Mouse (Mus musculus) midbrain, embryonic 12.5 days (tissue): ENCODE results near the gene Trappc13. TPM values are rescaled to one million over a fixed set of nuclear protein-coding genes. Genes with fewer than 3 reads are reported as not detected.

ENCODE experiments used
- ATAC-seq: fragments of 200-750 bp; cut with Nextera tagmentation; 2 replicates; pipeline ENCODE4 v1.8.0; 2017; ENCODE audit warnings: low read depth, moderate TSS enrichment, moderate library complexity; ENCODE audit not compliant: low FRiP score
- H3K27ac ChIP-seq: fragments of 300-500 bp; sonication (generic); replicated peaks from 2 replicates; pipeline ENCODE4 v1.5.1; 2016; ENCODE audit warnings: mild to moderate bottlenecking
- H3K27me3 ChIP-seq: fragments of 300-500 bp; sonication (generic); 2 replicates; pipeline ENCODE4 v1.6.1; 2016; ENCODE audit warnings: mild to moderate bottlenecking
- H3K36me3 ChIP-seq: fragments of 300-500 bp; sonication (generic); 2 replicates; pipeline ENCODE4 v1.6.1; 2016
- H3K4me1 ChIP-seq: fragments of 300-500 bp; sonication (generic); 2 replicates; pipeline ENCODE4 v1.6.1; 2016
- H3K4me2 ChIP-seq: fragments of 300-500 bp; sonication (generic); replicated peaks from 2 replicates; pipeline ENCODE4 v1.6.1; 2016; ENCODE audit warnings: mild to moderate bottlenecking, moderate library complexity
- H3K4me3 ChIP-seq: fragments of 300-500 bp; sonication (generic); 2 replicates; pipeline ENCODE4 v1.5.1; 2016; ENCODE audit warnings: mild to moderate bottlenecking
- H3K9ac ChIP-seq: fragments of 300-500 bp; sonication (generic); replicated peaks from 2 replicates; pipeline ENCODE4 v1.6.1; 2016; ENCODE audit warnings: mild to moderate bottlenecking, moderate library complexity
- H3K9me3 ChIP-seq: fragments of 300-500 bp; sonication (generic); 2 replicates; pipeline ENCODE4 v1.6.1; 2016; ENCODE audit warnings: mild to moderate bottlenecking
- WGBS: fragments of 180-500 bp; shearing (Covaris S2); methylation state at CpG from one replicate; pipeline ENCODE4 v1.1.7; 2016; 5-methylcytosine and 5-hydroxymethylcytosine counted together
- polyA plus RNA-seq: library from polyadenylated mRNA; unstranded; fragments of >200 nt; fragmentation: Nextera tagmentation; extraction: Ambion mirVana; gene quantifications from 2 replicates; pipeline ENCODE4 v1.2.1, GENCODE M21; 2016

Trappc13 gene
- polyA plus RNA-seq, 1 experiment from 2014 or later = 78.4 TPM

- no peak for ATAC-seq
- H3K27ac ChIP-seq = peak overlapping the region; percentile 80; the same call in 1 of the 2 replicates
- H3K9ac ChIP-seq = peak overlapping the region; percentile 81
- peak overlapping the region; percentile 80 for H3K4me3 ChIP-seq
- WGBS = 39% methylated on average over 7 of the region's 7 CpGs
- peaks cover 15% of the 10 kb centered on the region; the same call in 1 of the 2 replicates for H3K4me1 ChIP-seq
- H3K9me3 ChIP-seq = no peaks in the 10 kb centered on the region
- no peaks in the 10 kb centered on the region for H3K27me3 ChIP-seq
- peaks cover 11% of the 10 kb centered on the region; the same call in 1 of the 2 replicates for H3K36me3 ChIP-seq
- peak overlapping the region; percentile 96 for H3K4me2 ChIP-seq
Measured at GRCm38 (mm10) chr13:104110526-104110925, 67.7 kb downstream of the Trappc13 start.

DNA sequence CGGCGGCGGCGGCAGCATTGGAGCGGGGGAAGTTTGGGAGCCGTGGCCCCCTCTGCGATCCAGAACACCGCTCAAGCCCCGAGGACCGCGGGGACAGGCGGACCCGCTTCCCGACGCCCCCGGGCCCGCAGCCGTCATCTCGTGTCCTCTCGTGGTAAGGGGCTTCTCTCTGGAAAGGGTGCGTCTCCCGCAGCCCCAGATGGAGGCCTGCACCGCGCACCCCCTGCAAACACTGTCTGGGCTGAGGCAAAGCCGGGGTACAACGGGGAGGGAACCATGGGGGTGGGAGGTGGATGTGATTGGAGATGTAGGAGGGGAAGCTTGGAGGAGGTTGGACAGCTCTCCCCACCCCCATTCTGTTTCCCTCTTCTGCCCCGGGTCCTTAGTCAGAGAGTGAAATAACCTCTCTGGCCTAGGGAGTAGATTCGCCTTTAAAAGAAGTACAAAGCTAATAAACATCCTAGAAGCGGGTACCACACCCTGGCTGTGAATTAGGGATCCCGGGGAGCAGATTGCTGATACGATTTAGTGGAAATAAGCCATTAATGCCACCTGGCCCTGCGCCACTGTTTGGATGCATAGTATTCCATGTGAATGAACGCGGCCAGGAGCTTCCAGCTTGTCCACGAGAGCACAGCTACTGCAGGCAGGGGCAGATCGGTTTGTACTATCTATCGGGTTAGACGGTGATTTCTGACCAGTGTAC lies 68.3 kb downstream of the Trappc13 start:
- H3K4me1 ChIP-seq = peaks cover 15% of the 10 kb centered on the region; the same call in 1 of the 2 replicates
- peak overlapping the region; percentile 80 for H3K27ac ChIP-seq
- no peaks in the 10 kb centered on the region for H3K27me3 ChIP-seq
- peak overlapping the region; percentile 80 for H3K4me3 ChIP-seq
- peak; percentile 80 for ATAC-seq
- H3K9ac ChIP-seq = peak overlapping the region; percentile 81
- H3K36me3 ChIP-seq = 0 out of 2 replicates have a peak, but pooled peaks cover 6% of the 10 kb centered on the region
- no peaks in the 10 kb centered on the region for H3K9me3 ChIP-seq
- H3K4me2 ChIP-seq = peak overlapping the region; percentile 96
- WGBS = 1% methylated on average over 36 of the region's 38 CpGs

GRCm38 (mm10) chr13:104109288-104109815 lies 68.9 kb downstream of the Trappc13 start, which contains the start of the genes Nln and Sgtb:
TSS of gene Nln (minus strand) at chr13:104109614.
TSS of gene Sgtb (plus strand) at chr13:104109741.
- H3K27ac ChIP-seq = peak within 1 kb of the TSS; percentile 80
- WGBS = under 1% methylated on average over 37 of the region's 44 CpGs

DNA sequence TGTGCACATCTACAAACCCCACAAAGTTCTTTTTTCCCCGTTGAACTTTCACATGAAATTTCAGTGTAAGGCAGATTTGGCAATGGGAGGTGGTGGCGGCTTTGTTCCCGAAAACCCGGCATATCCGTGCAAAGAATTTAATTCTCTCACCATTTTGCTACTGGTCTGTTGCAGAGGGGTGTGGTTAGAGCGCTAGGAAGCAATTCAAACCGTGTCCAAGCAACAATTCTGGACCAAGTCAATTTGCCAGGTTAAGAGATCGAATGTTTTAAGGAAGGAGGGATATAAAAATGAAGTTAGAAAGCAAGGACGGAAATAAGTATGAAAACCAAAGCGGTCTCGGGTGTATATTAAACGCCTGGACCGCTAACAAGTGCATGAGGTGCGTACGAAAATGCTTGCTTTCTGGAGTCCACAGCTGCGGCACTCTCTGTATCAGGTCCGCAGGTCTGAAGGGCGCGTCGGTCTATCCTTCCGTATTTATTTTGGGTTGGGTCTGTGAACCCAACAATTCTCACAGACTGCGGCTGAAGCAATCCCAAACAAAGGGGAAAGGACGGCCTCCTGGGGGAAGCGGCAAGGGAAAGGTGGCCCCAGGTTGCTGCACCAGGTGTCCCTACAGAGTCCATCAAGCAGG lies 69.5 kb downstream of the Trappc13 start:
- ATAC-seq = peak; percentile 10
- WGBS = under 1% methylated on average over 24 of the region's 24 CpGs
- peak overlapping the region; percentile 70 for H3K9ac ChIP-seq
- H3K4me3 ChIP-seq = peak overlapping the region; percentile 80
- H3K4me1 ChIP-seq = peaks cover 15% of the 10 kb centered on the region; the same call in 1 of the 2 replicates
- H3K9me3 ChIP-seq = 0 out of 2 replicates have a peak, but pooled peaks cover 7% of the 10 kb centered on the region
- H3K4me2 ChIP-seq = peak overlapping the region; percentile 96
- peak overlapping the region; percentile 69; the same call in 1 of the 2 replicates for H3K27ac ChIP-seq
- no peaks in the 10 kb centered on the region for H3K27me3 ChIP-seq
- H3K36me3 ChIP-seq = no peaks in the 10 kb centered on the region

More at GRCm38 (mm10) chr13:104109288-104109815, 68.9 kb downstream of the Trappc13 start, which contains the start of the genes Nln and Sgtb:
- ATAC-seq = peak; percentile 97
- H3K4me3 ChIP-seq = peak within 1 kb of the TSS; percentile 80
- H3K9me3 ChIP-seq = 0 out of 2 replicates have a peak, but pooled peaks cover 1% of the 10 kb centered on the region
- H3K4me1 ChIP-seq = peaks cover 15% of the 10 kb centered on the region; the same call in 1 of the 2 replicates
- H3K36me3 ChIP-seq = no peaks in the 10 kb centered on the region
- peak within 1 kb of the TSS; percentile 96 for H3K4me2 ChIP-seq
- peak within 1 kb of the TSS; percentile 81 for H3K9ac ChIP-seq
- H3K27me3 ChIP-seq = no peaks in the 10 kb centered on the region

GRCm38 (mm10) chr13:104101606-104102235 lies 76.5 kb downstream of the Trappc13 start:
- WGBS = 84% methylated on average over 5 of the region's 5 CpGs
- Histone ChIP-seq H3K9ac (no peak overlapping the region), H3K27ac (no peak overlapping the region), H3K36me3 (no peaks in the 10 kb centered on the region), H3K4me2 (no peak overlapping the region), H3K4me3 (no peak overlapping the region), H3K9me3 (0 out of 2 replicates have a peak, but pooled peaks cover 7% of the 10 kb centered on the region), H3K4me1 (no peaks in the 10 kb centered on the region), H3K27me3 (no peaks in the 10 kb centered on the region)
- no peak for ATAC-seq

GRCm38 (mm10) chr13:104100416-104100815 lies 77.9 kb downstream of the Trappc13 start:
- Histone ChIP-seq H3K36me3 (no peaks in the 10 kb centered on the region), H3K4me1 (no peaks in the 10 kb centered on the region; the same call in 1 of the 2 replicates), H3K4me3 (no peak overlapping the region), H3K27me3 (no peaks in the 10 kb centered on the region), H3K27ac (no peak overlapping the region), H3K9ac (no peak overlapping the region), H3K4me2 (no peak overlapping the region), H3K9me3 (0 out of 2 replicates have a peak, but pooled peaks cover 7% of the 10 kb centered on the region)
- 90% methylated on average over 4 of the region's 4 CpGs for WGBS
- ATAC-seq = no peak

- H3K4me3 ChIP-seq = no peak overlapping the region
- no peak overlapping the region for H3K4me2 ChIP-seq
- ATAC-seq = no peak
- H3K9ac ChIP-seq = no peak overlapping the region
- no peak overlapping the region for H3K27ac ChIP-seq
- H3K27me3 ChIP-seq = no peaks in the 10 kb centered on the region
- H3K36me3 ChIP-seq = no peaks in the 10 kb centered on the region
- H3K9me3 ChIP-seq = no peaks in the 10 kb centered on the region
- WGBS = 93% methylated on average over 7 of the region's 7 CpGs
- no peaks in the 10 kb centered on the region; the same call in 1 of the 2 replicates for H3K4me1 ChIP-seq
Measured at GRCm38 (mm10) chr13:104097190-104097589, 81.1 kb downstream of the Trappc13 start.

- no peaks in the 10 kb centered on the region for H3K27me3 ChIP-seq
- no peak overlapping the region for H3K4me3 ChIP-seq
- H3K9me3 ChIP-seq = no peaks in the 10 kb centered on the region
- no peak overlapping the region for H3K9ac ChIP-seq
- H3K4me1 ChIP-seq = no peaks in the 10 kb centered on the region; the same call in 1 of the 2 replicates
- WGBS = 53% methylated on average over 7 of the region's 7 CpGs
- no peak overlapping the region for H3K27ac ChIP-seq
- ATAC-seq = no peak
- no peaks in the 10 kb centered on the region for H3K36me3 ChIP-seq
- H3K4me2 ChIP-seq = no peak overlapping the region
Measured at GRCm38 (mm10) chr13:104095955-104096354, 82.3 kb downstream of the Trappc13 start.

DNA sequence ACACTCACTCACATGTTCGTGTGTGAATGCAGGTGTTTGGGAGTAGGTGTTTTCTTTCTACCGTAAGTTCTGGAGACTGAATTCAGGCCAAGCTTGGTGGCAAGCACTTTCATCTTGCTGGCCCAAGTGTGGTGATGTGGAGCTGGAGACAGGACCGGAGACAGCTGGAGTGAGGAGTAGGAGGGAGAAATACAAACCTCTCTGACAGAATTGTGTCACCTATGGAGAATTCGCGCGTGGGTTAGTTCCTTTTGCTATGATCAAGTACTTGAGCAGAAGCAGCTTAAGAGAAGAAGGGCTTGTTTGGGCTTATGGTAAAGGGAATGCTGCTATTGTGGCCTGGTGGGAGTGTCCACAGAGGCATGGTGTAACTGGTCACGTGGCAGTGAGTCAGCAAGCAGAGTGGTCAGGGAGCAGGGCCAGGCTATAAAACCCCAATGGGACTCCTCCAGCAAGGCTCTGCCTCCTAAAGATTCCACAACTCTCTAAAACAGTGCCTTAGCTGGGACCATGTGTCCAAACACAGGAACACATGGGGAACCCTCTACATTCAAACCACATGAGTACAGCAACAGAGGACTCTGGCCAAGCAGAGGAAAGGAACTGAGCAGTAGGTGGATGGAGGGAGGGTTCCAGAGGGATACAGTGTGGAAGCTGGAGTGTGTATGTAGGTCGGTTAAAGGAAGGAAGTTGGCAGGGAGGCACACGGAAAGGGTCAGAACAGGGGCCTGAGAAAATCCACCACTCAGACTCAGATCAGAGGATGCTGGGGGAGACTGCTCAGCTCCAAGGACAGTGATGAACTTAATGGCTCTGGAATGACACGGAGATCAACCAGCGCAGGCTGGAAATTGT lies 83.5 kb downstream of the Trappc13 start:
- H3K4me2 ChIP-seq = no peak overlapping the region
- no peaks in the 10 kb centered on the region; the same call in 1 of the 2 replicates for H3K4me1 ChIP-seq
- no peak for ATAC-seq

More for the DNA sequence above, 83.5 kb downstream of the Trappc13 start:
- H3K9ac ChIP-seq = no peak overlapping the region
- H3K36me3 ChIP-seq = no peaks in the 10 kb centered on the region
- H3K27ac ChIP-seq = no peak overlapping the region
- H3K9me3 ChIP-seq = no peaks in the 10 kb centered on the region
- WGBS = 85% methylated on average over 11 of the region's 11 CpGs
- H3K4me3 ChIP-seq = no peak overlapping the region
- no peaks in the 10 kb centered on the region for H3K27me3 ChIP-seq
